24 mouse cellular contexts compared by ENCODE assay signal in the genomic region with DNA sequence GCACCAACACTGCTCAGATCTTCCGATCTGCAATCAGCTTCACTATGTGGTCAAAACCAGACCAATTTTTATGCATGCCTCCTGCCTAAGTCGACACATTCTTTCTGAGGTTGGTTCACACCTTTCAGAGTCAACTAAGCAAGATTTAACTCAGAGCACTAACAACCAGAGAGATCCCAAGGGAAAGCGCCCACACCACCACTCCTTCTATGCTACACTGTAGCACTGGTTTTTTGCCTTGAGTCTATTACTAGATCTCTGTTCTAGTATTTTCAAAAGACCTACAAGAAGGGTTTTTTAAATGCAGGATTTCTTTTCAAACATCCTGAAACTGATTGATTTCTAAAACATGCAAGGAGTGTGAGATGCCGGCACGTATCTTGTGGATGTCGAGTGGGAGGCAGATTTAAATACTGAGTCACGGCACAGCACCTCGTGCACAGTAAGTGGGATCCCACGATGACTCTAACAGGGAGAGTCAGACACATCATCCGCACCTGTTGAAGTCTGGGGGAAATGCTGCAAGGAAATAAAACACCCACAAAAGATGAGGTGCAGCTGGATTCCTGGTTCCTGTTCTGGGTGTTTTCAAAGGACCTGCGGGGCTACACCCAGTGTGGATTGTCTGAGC.
A peak's percentile ranks its signal among the peaks of the same experiment; 100 is the strongest.
DNase-seq lines count a peak whose midpoint lies in the region; TF ChIP-seq lines count a peak whose summit lies in the region.
"Had no signal": no experiment of that assay in that cellular context is flagged by ENCODE, and none has a peak within 500 bp of the region (broad histone marks: within the 10 kb centered on the region; RNA-seq: fewer than 3 reads in every experiment).

No protein-coding gene starts in this region.

- peak overlapping the region; percentile 42 for H3K27ac ChIP-seq in embryonic fibroblast, embryonic 13.5 days (ENCODE audit: insufficient read depth, low read length)
- H3K27ac ChIP-seq: embryonic facial prominence, embryonic 12.5 days; forebrain, embryonic 13.5 days; hindbrain, embryonic 13.5 days; limb, embryonic 15.5 days; liver, embryonic 14.5 days; lung, embryonic 15.5 days had no signal

- TF ChIP-seq POLR2A in embryonic fibroblast, embryonic 13.5 days (IDR thresholded peaks at IDR 0.05; ENCODE audit: low read depth, low read length): no peak

- peak; percentile 44 to 49 for DNase-seq in left cerebral cortex, adult 18-20 months (ENCODE audit: low spot score in 2 of 2)
- no peak for DNase-seq in left cerebral cortex, postnatal 10 days (ENCODE audit: extremely low spot score in 1 of 2, low spot score in 2 of 2)
- DNase-seq in frontal cortex, postnatal 36 days (ENCODE audit: low spot score in 2 of 2): peak; percentile 38 to 68
- DNase-seq in right cerebral cortex, postnatal 10 days (ENCODE audit: low spot score in 2 of 2): peak; percentile 42 to 64
- DNase-seq in cerebellum, adult 8-10 months: no peak
- no peak for DNase-seq in urinary bladder, adult 2 months (ENCODE audit: low spot score)
- DNase-seq in urinary bladder, postnatal 25 days (ENCODE audit: low spot score): no peak
- DNase-seq: adrenal gland, adult 8-10 months; B cell, adult 2 months; cerebellum, adult 18-20 months; cerebellum, postnatal 25 days; gastrocnemius, postnatal 36 days; kidney, adult 18-20 months; lung, postnatal 36 days; midbrain, embryonic 14.5 days; retina, postnatal 1 day; thymus, postnatal 36 days had no signal

- intact Hi-C loops in left cerebral cortex, postnatal 10 days (cut with DNase I): no loop called here

- no peak for TF ChIP-seq CTCF in embryonic fibroblast, embryonic 13.5 days (IDR thresholded peaks at IDR 0.05; ENCODE audit: borderline replicate concordance, insufficient read depth, low read length)

- no peak overlapping the region for H3K4me3 ChIP-seq in embryonic fibroblast, embryonic 13.5 days (ENCODE audit: insufficient read depth, low read length)
- H3K4me3 ChIP-seq: embryonic facial prominence, embryonic 12.5 days; forebrain, embryonic 13.5 days; hindbrain, embryonic 13.5 days; limb, embryonic 15.5 days; lung, embryonic 15.5 days had no signal

- peaks cover 30% of the 10 kb centered on the region for H3K4me1 ChIP-seq in embryonic fibroblast, embryonic 13.5 days (ENCODE audit: control insufficient read depth, insufficient read depth, low read length)
- H3K4me1 ChIP-seq: embryonic facial prominence, embryonic 12.5 days; forebrain, embryonic 13.5 days; hindbrain, embryonic 13.5 days had no signal

Comparison
In these comparisons a context has a peak if more than half of its experiments do, and no peak if none do; other contexts are left out.
1. DNase-seq: peak in left cerebral cortex, adult 18-20 months (2 of 2), frontal cortex, postnatal 36 days (2 of 2) and right cerebral cortex, postnatal 10 days (2 of 2); none in left cerebral cortex, postnatal 10 days (0 of 2), cerebellum, adult 8-10 months (single experiment), urinary bladder, adult 2 months (single experiment) and urinary bladder, postnatal 25 days (single experiment).